Mouse (Mus musculus) intestine, postnatal 0 days (tissue): Measurements from ENCODE around the gene Trpc3. TPM values are rescaled to one million over a fixed set of nuclear protein-coding genes. Genes with fewer than 3 reads are reported as not detected.
"Not testable (repeated sequence)": the region's sequence is repeated elsewhere in the genome, so short reads cannot be mapped to it uniquely, and the experiment has no call there.

Source experiments
- ATAC-seq: fragments of 200-750 bp; cut with Nextera tagmentation; 2 replicates; pipeline ENCODE4 v1.8.0; 2017; ENCODE audit warnings: mild to moderate bottlenecking, moderate TSS enrichment, moderate library complexity
- H3K27ac ChIP-seq: fragments of 300-500 bp; sonication (generic); 2 replicates; pipeline ENCODE4 v1.5.1; 2014; ENCODE audit warnings: mild to moderate bottlenecking, low read depth, low read length, moderate library complexity
- H3K27me3 ChIP-seq: fragments of 300-500 bp; sonication (generic); replicated peaks from 2 replicates; pipeline ENCODE4 v1.6.1; 2014; ENCODE audit warnings: low read length, mixed read lengths; ENCODE audit not compliant: control insufficient read depth, insufficient read depth
- H3K36me3 ChIP-seq: fragments of 300-500 bp; sonication (generic); 2 replicates; pipeline ENCODE4 v1.6.1; 2014; ENCODE audit warnings: mild to moderate bottlenecking, moderate library complexity; ENCODE audit not compliant: control insufficient read depth, insufficient read depth
- H3K4me1 ChIP-seq: fragments of 300-500 bp; sonication (generic); replicated peaks from 2 replicates; pipeline ENCODE4 v1.6.1; 2014; ENCODE audit warnings: antibody characterized with exemption, low read length, mixed read lengths; ENCODE audit not compliant: control insufficient read depth, insufficient read depth
- H3K4me2 ChIP-seq: fragments of 300-500 bp; sonication (generic); replicated peaks from 2 replicates; pipeline ENCODE4 v1.6.1; 2014; ENCODE audit warnings: low read depth, mild to moderate bottlenecking, moderate library complexity
- H3K4me3 ChIP-seq: fragments of 300-500 bp; sonication (generic); 2 replicates; pipeline ENCODE4 v1.5.1; 2014; ENCODE audit warnings: low read depth, low read length
- H3K9ac ChIP-seq: fragments of 300-500 bp; sonication (generic); 2 replicates; pipeline ENCODE4 v1.6.1; 2014; ENCODE audit warnings: mild to moderate bottlenecking, low read depth, low read length
- H3K9me3 ChIP-seq: fragments of 300-500 bp; sonication (generic); 2 replicates; pipeline ENCODE4 v1.6.1; 2016; ENCODE audit warnings: mixed run types; ENCODE audit not compliant: control insufficient read depth
- CTCF ChIP-seq: sonication (generic); IDR thresholded peaks from 2 replicates; pipeline ENCODE4 v1.5.1; 2016; ENCODE audit warnings: low read depth, mild to moderate bottlenecking, control low read depth, antibody characterized with exemption, moderate library complexity
- WGBS: fragments of 180-500 bp; shearing (Covaris S2); extraction: QIAGEN DNeasy Blood & Tissue Kit; methylation state at CpG from one replicate; pipeline ENCODE4 v1.1.7; 2014; 5-methylcytosine and 5-hydroxymethylcytosine counted together
- polyA plus RNA-seq: library from polyadenylated mRNA; unstranded; fragments of >200 nt; fragmentation: Nextera tagmentation; extraction: Ambion mirVana; gene quantifications from 2 replicates; pipeline ENCODE4 v1.2.1, GENCODE M21; 2015

Gene Trpc3
- polyA plus RNA-seq, 1 experiment from 2014 or later, result 6.5 TPM

- Histone ChIP-seq H3K36me3 (no peaks in the 10 kb centered on the region), H3K9ac (no peak overlapping the region), H3K4me1 (0 out of 2 replicates have a peak, but pooled peaks cover 4% of the 10 kb centered on the region), H3K27me3 (no peaks in the 10 kb centered on the region; the same call in 1 of the 2 replicates), H3K9me3 (no peaks in the 10 kb centered on the region), H3K27ac (no peak overlapping the region), H3K4me2 (peak overlapping the region; percentile 95), H3K4me3 (peak overlapping the region; percentile 58)
- no peak for ATAC-seq
- WGBS, result 20% methylated on average over 7 of the region's 7 CpGs
- TF ChIP-seq CTCF, result no peak
These were observed 304 bp upstream of the Trpc3 start for GRCm38 (mm10) chr3:36690292-36690650.

GRCm38 (mm10) chr3:36688874-36689273, 1.1 kb downstream of the Trpc3 start:
- Histone ChIP-seq H3K9me3 (no peaks in the 10 kb centered on the region), H3K27me3 (no peaks in the 10 kb centered on the region; the same call in 1 of the 2 replicates), H3K36me3 (no peaks in the 10 kb centered on the region), H3K4me1 (0 out of 2 replicates have a peak, but pooled peaks cover 4% of the 10 kb centered on the region), H3K9ac (peak overlapping the region; percentile 45; the same call in 1 of the 2 replicates), H3K27ac (0 out of 2 replicates have a peak overlapping the region, but pooled peaks have one; percentile 43), H3K4me2 (peak overlapping the region; percentile 95), H3K4me3 (peak overlapping the region; percentile 58)
- ATAC-seq, result peak; percentile 63
- WGBS, result 4% methylated on average over 21 of the region's 21 CpGs
- peak; percentile 94 for TF ChIP-seq CTCF

- 71% methylated on average over 1 of the region's 1 CpGs for WGBS
- Histone ChIP-seq H3K36me3 (no peaks in the 10 kb centered on the region), H3K9ac (no peak overlapping the region), H3K27me3 (no peaks in the 10 kb centered on the region), H3K27ac (no peak overlapping the region), H3K4me3 (no peak overlapping the region), H3K9me3 (no peaks in the 10 kb centered on the region), H3K4me2 (no peak overlapping the region), H3K4me1 (no peaks in the 10 kb centered on the region)
- ATAC-seq, result no peak
- TF ChIP-seq CTCF, result no peak
These were observed 14.1 kb downstream of the Trpc3 start for GRCm38 (mm10) chr3:36675822-36676221.

GRCm38 (mm10) chr3:36667814-36668213, 22.2 kb downstream of the Trpc3 start:
- Histone ChIP-seq H3K9ac (no peak overlapping the region), H3K4me1 (no peaks in the 10 kb centered on the region), H3K4me3 (no peak overlapping the region), H3K9me3 (no peaks in the 10 kb centered on the region), H3K4me2 (no peak overlapping the region), H3K27ac (no peak overlapping the region), H3K27me3 (no peaks in the 10 kb centered on the region), H3K36me3 (no peaks in the 10 kb centered on the region)
- no peak for TF ChIP-seq CTCF
- 87% methylated on average over 6 of the region's 6 CpGs for WGBS
- ATAC-seq, result no peak

- ATAC-seq, result 0 out of 2 replicates have a peak, but pooled peaks have one; percentile 17
- not testable (repeated sequence) for H3K9ac ChIP-seq, H3K36me3 ChIP-seq, H3K4me1 ChIP-seq, H3K27me3 ChIP-seq, H3K4me2 ChIP-seq, H3K9me3 ChIP-seq, H3K4me3 ChIP-seq
- peak overlapping the region; percentile 57 for H3K27ac ChIP-seq
These were observed 44.8 kb downstream of the Trpc3 start for GRCm38 (mm10) chr3:36645245-36645559.

GRCm38 (mm10) chr3:36644554-36645244, 45.3 kb downstream of the Trpc3 start:
- no peaks in the 10 kb centered on the region for H3K27me3 ChIP-seq
- H3K27ac ChIP-seq, result peak overlapping the region; percentile 57
- TF ChIP-seq CTCF, result no peak
- H3K4me3 ChIP-seq, result no peak overlapping the region
- no peak overlapping the region for H3K9ac ChIP-seq
- ATAC-seq, result peak; percentile 80
- no peaks in the 10 kb centered on the region for H3K36me3 ChIP-seq
- no peaks in the 10 kb centered on the region for H3K4me1 ChIP-seq
- H3K4me2 ChIP-seq, result no peak overlapping the region
- 34% methylated on average over 3 of the region's 3 CpGs for WGBS
- H3K9me3 ChIP-seq, result no peaks in the 10 kb centered on the region
